Mouse (Mus musculus): ENCODE measurements around the gene D630003M21Rik.

GRCm38 (mm10) chr2:158253806-158254205, 24.8 kb upstream of the D630003M21Rik start:
- no peak for TF ChIP-seq CTCF (IDR thresholded peaks at IDR 0.05; ENCODE audit: control insufficient read depth, insufficient read depth, insufficient replicate concordance, low read depth, low read length)
- no peak for TF ChIP-seq POLR2A (IDR thresholded peaks at IDR 0.05; ENCODE audit: control insufficient read depth, low read depth, low read length)
